ENCODE assay signal across 25 mouse cellular contexts in the genomic region with DNA sequence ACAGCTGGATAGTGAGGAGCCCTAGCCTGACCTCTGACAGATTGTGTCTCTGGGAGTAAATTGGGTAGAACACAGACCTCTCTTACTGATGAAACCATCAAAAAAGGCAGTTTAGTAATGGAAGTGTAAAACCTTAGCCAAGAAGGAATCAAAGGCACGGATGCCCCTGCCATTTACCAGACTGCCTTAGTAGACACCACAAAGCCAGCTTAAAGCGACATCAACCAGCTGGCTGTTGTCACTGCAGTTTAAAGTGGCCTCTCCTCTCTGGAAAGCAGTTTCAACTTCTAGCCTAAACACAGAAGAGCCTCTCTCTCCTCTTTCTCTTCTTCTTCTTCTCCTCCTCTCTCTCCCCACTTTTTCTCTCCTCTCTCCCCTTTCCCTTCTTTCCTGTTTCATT. TPM values are rescaled to one million over a fixed set of nuclear protein-coding genes. Genes with fewer than 3 reads are reported as not detected.
DNase-seq lines count a peak whose midpoint lies in the region; ATAC-seq and TF ChIP-seq lines count a peak whose summit lies in the region.
"Had no signal": no experiment of that assay in that cellular context is flagged by ENCODE, and none has a peak within 500 bp of the region (broad histone marks: within the 10 kb centered on the region; RNA-seq: fewer than 3 reads in every experiment).

No protein-coding gene starts in this region.

- H3K27me3 ChIP-seq in forebrain, embryonic 11.5 days (ENCODE audit: control insufficient read depth, insufficient read depth, low read length): no peaks in the 10 kb centered on the region
- no peaks in the 10 kb centered on the region for H3K27me3 ChIP-seq in forebrain, embryonic 16.5 days (replicated peaks; ENCODE audit: control insufficient read depth, insufficient read depth, low read length)
- no peaks in the 10 kb centered on the region for H3K27me3 ChIP-seq in lung, embryonic 14.5 days (ENCODE audit: insufficient read depth, low read length)
- H3K27me3 ChIP-seq: CH12.LX; embryonic facial prominence, embryonic 12.5 days; forebrain, embryonic 12.5 days; heart, embryonic 13.5 days; hindbrain, embryonic 12.5 days; kidney, embryonic 15.5 days; neural tube, embryonic 13.5 days had no signal

- DNase-seq in forebrain, embryonic 11.5 days (ENCODE audit: low spot score): peak; percentile 7
- DNase-seq in lung, embryonic 14.5 days: peak; percentile 55
- no peak for DNase-seq in lung, postnatal 4 days
- DNase-seq in T-cell, adult 2 months (ENCODE audit: low spot score): peak; percentile 28
- DNase-seq in thymus, postnatal 25 days: peak; percentile 63
- DNase-seq in right cerebral cortex, postnatal 25 days: no peak
- DNase-seq: adrenal gland, adult 8-10 months; cerebellum, adult 9-10 months; gastrocnemius, postnatal 10 days; heart, postnatal 14 days; kidney, adult 11 months; kidney, postnatal 4 days; right cerebral cortex, postnatal 4 days had no signal

- ATAC-seq in forebrain, embryonic 11.5 days (replicated peaks; ENCODE audit: low FRiP score): no peak
- ATAC-seq in forebrain, embryonic 16.5 days: no peak
- no peak for ATAC-seq in lung, embryonic 14.5 days (ENCODE audit: insufficient read depth)
- ATAC-seq: activated CD4-positive, CD25-positive, alpha-beta regulatory T cell, adult 4 months; midbrain, embryonic 16.5 days had no signal

- no peak overlapping the region for H3K4me3 ChIP-seq in forebrain, embryonic 11.5 days (ENCODE audit: low read depth, low read length)
- H3K4me3 ChIP-seq in forebrain, embryonic 16.5 days (replicated peaks; ENCODE audit: low read length): no peak overlapping the region
- no peak overlapping the region for H3K4me3 ChIP-seq in lung, embryonic 14.5 days (ENCODE audit: low read depth, low read length)
- H3K4me3 ChIP-seq: embryonic facial prominence, embryonic 12.5 days; forebrain, embryonic 12.5 days; heart, embryonic 13.5 days; hindbrain, embryonic 12.5 days; kidney, embryonic 15.5 days; midbrain, embryonic 10.5 days; myocyte; neural tube, embryonic 13.5 days had no signal

- H3K4me1 ChIP-seq in forebrain, embryonic 11.5 days (replicated peaks; ENCODE audit: control insufficient read depth, insufficient read depth, low read length): no peaks in the 10 kb centered on the region
- H3K4me1 ChIP-seq in forebrain, embryonic 16.5 days (replicated peaks; ENCODE audit: control insufficient read depth, insufficient read depth, low read length): no peaks in the 10 kb centered on the region
- no peaks in the 10 kb centered on the region for H3K4me1 ChIP-seq in lung, embryonic 14.5 days (ENCODE audit: insufficient read depth)
- H3K4me1 ChIP-seq: forebrain, embryonic 12.5 days; hindbrain, embryonic 12.5 days; neural tube, embryonic 13.5 days had no signal

- H3K4me2 ChIP-seq in forebrain, embryonic 11.5 days (ENCODE audit: low read depth, low read length, severe bottlenecking): no peak overlapping the region
- no peak overlapping the region for H3K4me2 ChIP-seq in forebrain, embryonic 16.5 days (ENCODE audit: low read length)
- H3K4me2 ChIP-seq in lung, embryonic 14.5 days: no peak overlapping the region
- H3K4me2 ChIP-seq: embryonic facial prominence, embryonic 12.5 days; forebrain, embryonic 12.5 days; heart, embryonic 13.5 days; hindbrain, embryonic 12.5 days; kidney, embryonic 15.5 days; neural tube, embryonic 13.5 days had no signal

- no peaks in the 10 kb centered on the region for H3K9me3 ChIP-seq in forebrain, embryonic 11.5 days (ENCODE audit: control insufficient read depth, low read length)
- H3K9me3 ChIP-seq in forebrain, embryonic 16.5 days (ENCODE audit: control insufficient read depth, low read length): no peaks in the 10 kb centered on the region
- H3K9me3 ChIP-seq in lung, embryonic 14.5 days (ENCODE audit: low read depth, low read length): no peaks in the 10 kb centered on the region
- H3K9me3 ChIP-seq: embryonic facial prominence, embryonic 12.5 days; forebrain, embryonic 12.5 days; heart, embryonic 13.5 days; hindbrain, embryonic 12.5 days; kidney, embryonic 15.5 days; midbrain, embryonic 10.5 days; neural tube, embryonic 13.5 days had no signal

- WGBS in forebrain, embryonic 11.5 days: 79% methylated on average over 2 of the region's 2 CpGs
- WGBS in forebrain, embryonic 16.5 days: 77% methylated on average over 2 of the region's 2 CpGs
- 33% methylated on average over 2 of the region's 2 CpGs for WGBS in lung, embryonic 14.5 days

- H3K36me3 ChIP-seq in forebrain, embryonic 11.5 days (ENCODE audit: control insufficient read depth, insufficient read depth, low read length): no peaks in the 10 kb centered on the region
- no peaks in the 10 kb centered on the region for H3K36me3 ChIP-seq in forebrain, embryonic 16.5 days (ENCODE audit: control insufficient read depth, insufficient read depth)
- H3K36me3 ChIP-seq in lung, embryonic 14.5 days (ENCODE audit: insufficient read depth): no peaks in the 10 kb centered on the region
- H3K36me3 ChIP-seq: embryonic facial prominence, embryonic 12.5 days; forebrain, embryonic 12.5 days; hindbrain, embryonic 12.5 days; kidney, embryonic 15.5 days; midbrain, embryonic 10.5 days; neural tube, embryonic 13.5 days had no signal

- H3K9ac ChIP-seq in forebrain, embryonic 11.5 days (ENCODE audit: low read length): no peak overlapping the region
- H3K9ac ChIP-seq in forebrain, embryonic 16.5 days (replicated peaks; ENCODE audit: low read depth, low read length): no peak overlapping the region
- H3K9ac ChIP-seq in lung, embryonic 14.5 days: no peak overlapping the region
- H3K9ac ChIP-seq: embryonic facial prominence, embryonic 12.5 days; forebrain, embryonic 12.5 days; heart, embryonic 13.5 days; hindbrain, embryonic 12.5 days; kidney, embryonic 15.5 days; neural tube, embryonic 13.5 days had no signal

- TF ChIP-seq CTCF in lung, embryonic 14.5 days (IDR thresholded peaks at IDR 0.05; ENCODE audit: low read depth): no peak

- H3K27ac ChIP-seq in forebrain, embryonic 11.5 days (ENCODE audit: low read depth, low read length): no peak overlapping the region
- no peak overlapping the region for H3K27ac ChIP-seq in forebrain, embryonic 16.5 days (ENCODE audit: low read length)
- H3K27ac ChIP-seq in lung, embryonic 14.5 days (ENCODE audit: low read depth): no peak overlapping the region
- H3K27ac ChIP-seq: embryonic facial prominence, embryonic 12.5 days; forebrain, embryonic 12.5 days; heart, embryonic 13.5 days; hindbrain, embryonic 12.5 days; kidney, embryonic 15.5 days; midbrain, embryonic 10.5 days; neural tube, embryonic 13.5 days had no signal

RNA-seq across cellular contexts. Expression of a gene that starts 26.5 kb away (rescaled TPM):
- polyA plus RNA-seq in forebrain, embryonic 11.5 days (2014; fragmentation: Nextera tagmentation; extraction: Ambion mirVana): 85.0 and 89.8 TPM in 2 replicates
- polyA plus RNA-seq in forebrain, embryonic 16.5 days (2015; fragmentation: Nextera tagmentation; extraction: Ambion mirVana): 51.9 and 52.4 TPM in 2 replicates
- 52.9 and 57.3 TPM in 2 replicates for polyA plus RNA-seq in lung, embryonic 14.5 days (2014; fragmentation: Nextera tagmentation; extraction: Ambion mirVana)

RNA-seq across cellular contexts. Expression of a gene that starts 27.1 kb away (rescaled TPM):
- 24.7 and 25.7 TPM in 2 replicates for polyA plus RNA-seq in forebrain, embryonic 11.5 days (2014; fragmentation: Nextera tagmentation; extraction: Ambion mirVana)
- 10.3 and 11.4 TPM in 2 replicates for polyA plus RNA-seq in forebrain, embryonic 16.5 days (2015; fragmentation: Nextera tagmentation; extraction: Ambion mirVana)
- polyA plus RNA-seq in lung, embryonic 14.5 days (2014; fragmentation: Nextera tagmentation; extraction: Ambion mirVana): 27.1 and 27.5 TPM in 2 replicates

Comparison
In these comparisons a context has a peak if more than half of its experiments do, and no peak if none do; other contexts are left out.
1. DNase-seq: peak in forebrain, embryonic 11.5 days (single experiment), lung, embryonic 14.5 days (single experiment), T-cell, adult 2 months (single experiment) and thymus, postnatal 25 days (single experiment); none in lung, postnatal 4 days (0 of 2) and right cerebral cortex, postnatal 25 days (single experiment).